Mouse (Mus musculus) adrenal gland, postnatal 10 days (tissue): ENCODE measurements at regions not wholly inside any gene's neighbourhood (a gene's known extent, or its start where the extent isn't known, plus 50 kb on each side); places are given as distances from the start of the nearest gene placed in this dataset.
A peak's percentile ranks its signal among the peaks of the same experiment; 100 is the strongest.

Experiments used
- DNase-seq: peaks from one replicate; pipeline ENCODE4 v3.0.0; 2021; ENCODE audit warnings: mixed read lengths

DNA sequence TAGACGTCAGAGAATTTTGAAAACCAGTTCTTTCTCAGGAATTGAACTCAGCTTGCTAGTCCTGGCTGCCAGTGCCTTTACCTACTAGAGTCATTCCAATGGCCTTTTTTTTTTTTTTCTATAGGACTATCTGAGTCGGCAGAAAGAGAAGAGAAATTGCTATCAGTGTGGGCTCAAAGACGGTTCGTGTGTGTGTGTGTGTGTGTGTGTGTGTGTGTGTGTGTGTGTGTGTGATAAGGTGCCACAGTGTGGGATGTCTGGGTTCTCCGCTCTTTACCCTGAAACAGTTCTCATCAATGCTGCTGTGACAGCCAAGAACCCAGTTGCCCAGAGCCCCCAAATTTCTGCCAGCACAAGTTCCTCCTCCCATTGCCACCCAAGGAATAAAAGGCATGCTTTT is 146.1 kb downstream of the Rybp start:
- no peak for DNase-seq

DNA sequence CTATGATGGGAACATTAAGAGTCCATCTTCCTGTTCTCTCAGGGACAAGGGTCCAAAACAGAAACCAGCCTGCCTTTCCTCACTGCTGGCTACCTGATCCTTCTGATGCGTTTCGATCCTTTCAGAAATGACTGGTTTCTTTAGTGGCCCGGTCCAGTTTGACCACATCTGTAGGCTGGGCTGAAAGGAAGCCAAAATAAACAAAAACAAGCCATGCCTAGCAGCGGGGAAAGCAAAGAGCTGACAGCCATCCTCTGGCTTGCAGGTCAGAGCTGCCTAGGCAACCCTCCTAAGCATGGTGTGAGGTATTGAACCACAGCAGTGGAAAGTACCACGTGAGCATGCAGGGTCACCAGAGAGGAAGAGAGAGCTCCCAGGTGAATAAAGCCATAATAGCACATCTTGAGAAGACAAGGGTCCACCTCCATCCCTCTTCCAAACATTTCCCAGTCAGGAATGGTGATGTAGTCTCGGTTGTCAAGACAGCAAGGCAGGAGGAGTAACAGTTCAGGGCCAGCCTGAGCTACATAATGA is 146.6 kb downstream of the Rybp start:
- DNase-seq = no peak

DNA sequence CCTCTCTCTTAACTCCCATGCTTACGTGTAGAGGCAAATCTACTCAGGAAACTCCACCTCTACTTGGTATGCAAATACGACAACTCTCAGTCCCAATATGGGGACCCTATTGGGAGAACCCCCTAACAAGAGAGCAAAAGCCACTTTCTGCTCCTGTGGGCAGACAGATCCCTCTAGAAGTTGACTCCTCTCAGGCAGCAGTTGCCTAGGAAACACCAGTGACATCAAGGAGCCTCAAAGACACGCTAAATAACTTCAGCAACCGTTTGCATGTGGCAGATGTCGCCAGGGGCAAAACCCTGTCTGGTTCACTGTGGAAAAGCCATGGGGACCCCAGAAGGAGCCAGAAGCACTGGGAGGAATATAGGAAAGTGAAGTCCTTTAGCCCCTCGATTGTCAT is 147.5 kb downstream of the Rybp start:
- no peak for DNase-seq

DNA sequence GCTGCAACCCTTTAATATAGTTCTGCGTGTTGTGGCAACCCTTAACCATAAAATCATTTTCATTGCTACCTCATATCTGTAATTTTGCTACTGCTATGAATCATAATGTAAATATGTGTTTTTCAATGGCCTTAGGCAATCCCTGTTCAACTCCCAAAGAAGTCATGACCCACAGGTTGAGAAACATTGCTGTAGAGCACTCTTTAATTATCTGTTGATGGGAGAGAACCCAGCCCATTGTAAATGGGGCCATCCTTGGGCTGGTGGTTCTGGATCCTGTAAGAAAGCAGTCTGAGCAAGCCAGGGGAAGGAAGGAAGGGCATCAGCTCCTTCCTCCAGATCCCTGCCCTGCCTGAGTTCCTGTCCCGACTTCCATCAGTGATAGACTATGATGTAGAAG is 148.6 kb downstream of the Rybp start:
- no peak for DNase-seq

DNA sequence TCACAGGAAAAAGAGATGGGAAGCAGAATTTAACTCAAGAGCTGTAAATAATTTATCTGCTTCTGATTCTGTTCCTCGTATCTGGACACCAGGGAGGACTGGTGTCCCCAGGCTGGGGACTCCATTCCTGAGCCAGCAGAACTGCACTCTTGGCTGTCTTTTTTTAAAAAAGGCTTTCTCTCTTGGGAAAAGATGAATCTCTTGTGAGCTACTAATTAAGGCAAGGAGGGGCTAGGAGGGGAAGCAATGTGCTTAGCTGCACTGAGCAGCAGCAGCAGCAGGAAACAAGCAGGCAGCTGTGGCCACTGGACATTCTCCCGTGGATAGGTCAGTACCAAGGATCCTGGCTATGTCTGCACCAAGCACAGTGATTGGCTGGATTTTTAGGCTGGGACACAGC is 152.1 kb downstream of the Rybp start:
- no peak for DNase-seq

DNA sequence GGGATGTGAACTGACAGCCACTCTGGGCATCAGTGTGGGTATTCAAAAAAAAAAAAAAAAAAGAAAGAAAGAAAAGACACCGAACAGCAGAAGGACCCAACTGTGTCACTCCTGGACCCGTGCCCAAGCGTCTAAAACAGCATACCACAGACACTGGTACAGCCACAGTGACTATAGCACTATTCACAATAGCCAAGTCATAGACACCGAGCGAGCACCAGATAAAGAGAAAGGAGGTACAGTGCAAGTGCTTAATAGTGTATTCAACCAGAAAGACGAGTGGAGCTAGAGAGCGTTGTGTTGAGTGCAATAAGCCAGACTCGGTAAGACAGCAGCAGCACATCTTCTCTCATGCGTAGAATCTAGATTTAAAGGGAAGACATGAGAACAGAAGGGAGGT is 153.3 kb downstream of the Rybp start:
- no peak for DNase-seq

DNA sequence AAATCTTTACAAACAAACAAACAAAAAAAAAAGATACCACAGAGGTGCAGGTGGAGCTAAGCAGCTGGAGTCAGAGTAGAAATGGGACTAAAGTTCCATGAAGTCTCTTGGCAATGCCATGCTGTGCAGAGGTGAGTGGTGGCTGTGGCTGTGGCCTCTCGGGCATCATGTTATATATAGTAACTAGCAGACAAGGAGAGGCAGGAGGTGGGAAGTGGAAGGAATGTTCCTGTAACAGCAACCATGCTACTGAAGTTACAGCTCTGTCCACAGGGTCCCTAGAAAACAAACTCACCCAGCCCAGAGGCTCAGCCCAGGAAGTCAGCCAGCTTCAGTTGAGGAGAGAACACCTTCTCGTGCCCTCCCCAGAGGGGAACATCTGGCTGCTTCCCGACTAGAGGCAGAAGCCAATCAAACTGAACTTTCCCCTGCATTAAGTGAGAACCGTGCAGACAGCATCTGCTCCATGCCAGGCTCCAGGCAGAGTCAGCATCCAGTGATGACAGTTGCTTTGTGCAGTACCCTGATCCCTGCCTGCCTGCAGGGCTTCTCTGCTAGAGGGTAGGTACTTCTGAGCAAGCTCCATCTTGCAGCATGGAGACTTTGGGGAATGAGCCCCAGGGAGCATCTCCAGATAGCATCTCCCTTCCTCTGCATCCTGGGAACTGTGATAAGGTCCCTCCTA is 154.2 kb downstream of the Rybp start:
- DNase-seq = no peak

DNA sequence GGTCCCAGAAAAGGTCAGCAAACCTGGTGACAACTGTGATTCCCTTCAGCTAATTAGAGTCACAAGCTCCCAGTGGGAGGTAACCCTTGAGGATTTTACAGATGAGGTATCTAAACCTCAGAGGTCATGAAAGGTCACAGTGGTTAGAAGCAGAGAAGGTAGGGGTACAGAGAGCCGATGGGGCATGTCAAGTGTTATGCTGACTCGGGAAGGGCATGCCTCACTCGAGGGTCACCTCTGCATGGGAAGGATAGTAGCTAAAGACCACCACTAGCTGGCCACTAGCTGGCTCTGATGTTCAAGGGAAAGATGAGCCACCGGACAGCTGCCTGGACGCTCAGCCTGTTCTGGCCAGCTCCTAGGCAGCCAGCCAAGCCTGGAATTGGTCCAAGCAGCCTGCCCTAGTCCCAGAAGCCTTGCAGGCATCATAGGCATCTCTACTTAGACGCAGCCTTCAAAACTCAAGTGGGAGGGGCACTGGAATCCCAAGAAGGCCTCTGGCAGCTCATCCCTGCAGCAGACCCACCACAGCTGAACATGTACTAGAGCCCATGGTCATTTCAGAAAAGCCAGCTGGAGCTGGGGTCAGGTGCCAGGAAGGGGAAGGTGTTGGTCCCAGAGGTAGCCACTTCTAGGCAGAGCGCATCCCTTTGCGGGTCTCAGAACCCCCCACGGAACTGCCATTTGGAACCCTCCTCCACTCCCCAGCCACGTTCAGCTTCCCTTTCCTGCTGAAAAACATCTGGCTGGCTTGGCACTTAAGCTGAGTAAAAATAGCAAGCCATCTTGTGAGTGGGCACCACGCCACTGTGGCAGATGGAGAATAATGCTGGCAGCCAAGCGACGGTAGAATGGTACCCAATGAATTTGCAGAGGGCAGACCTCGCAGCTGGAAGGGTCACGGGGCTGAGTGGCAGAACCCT is 159.8 kb downstream of the Rybp start:
- peak; percentile 96 for DNase-seq

DNA sequence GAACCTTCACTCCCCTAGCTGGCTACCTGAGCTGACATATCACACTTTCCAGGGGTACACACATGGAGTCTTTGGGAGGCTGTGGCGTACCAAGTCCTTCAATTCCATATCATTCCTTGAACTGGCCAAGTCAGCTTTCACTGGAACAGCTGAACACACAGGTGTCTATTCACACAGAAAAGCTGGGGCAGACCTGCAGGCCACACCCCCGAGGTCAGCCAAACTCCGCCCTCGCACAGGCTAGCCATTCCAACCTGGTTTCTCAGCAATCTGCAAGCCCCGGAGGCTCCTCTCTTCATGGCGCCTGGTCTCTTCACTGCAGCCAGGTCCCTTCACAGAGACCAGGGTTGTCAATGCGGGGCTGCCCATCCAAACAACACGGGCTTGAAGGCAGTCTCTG is 160.5 kb downstream of the Rybp start:
- DNase-seq = no peak

DNA sequence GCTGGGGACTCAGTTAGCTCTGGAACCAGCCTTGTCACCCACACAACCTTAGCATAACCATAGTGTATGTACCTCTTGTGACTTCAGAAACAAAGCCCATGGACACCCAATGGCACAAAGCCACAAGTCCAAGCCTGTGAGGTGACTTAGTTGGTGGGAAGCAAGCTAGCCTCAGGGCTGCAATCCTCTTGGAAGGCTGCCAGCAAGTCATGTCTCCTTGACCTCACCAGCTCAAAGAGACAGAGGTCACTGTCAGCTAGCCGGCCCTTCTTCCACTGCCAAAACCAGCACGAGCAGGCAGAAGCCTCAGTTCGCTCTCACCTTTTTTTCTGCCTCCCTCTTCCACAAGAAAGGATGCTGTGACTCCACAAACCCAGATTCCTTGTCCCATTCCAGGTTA is 161.0 kb downstream of the Rybp start:
- DNase-seq = peak; percentile 41

DNA sequence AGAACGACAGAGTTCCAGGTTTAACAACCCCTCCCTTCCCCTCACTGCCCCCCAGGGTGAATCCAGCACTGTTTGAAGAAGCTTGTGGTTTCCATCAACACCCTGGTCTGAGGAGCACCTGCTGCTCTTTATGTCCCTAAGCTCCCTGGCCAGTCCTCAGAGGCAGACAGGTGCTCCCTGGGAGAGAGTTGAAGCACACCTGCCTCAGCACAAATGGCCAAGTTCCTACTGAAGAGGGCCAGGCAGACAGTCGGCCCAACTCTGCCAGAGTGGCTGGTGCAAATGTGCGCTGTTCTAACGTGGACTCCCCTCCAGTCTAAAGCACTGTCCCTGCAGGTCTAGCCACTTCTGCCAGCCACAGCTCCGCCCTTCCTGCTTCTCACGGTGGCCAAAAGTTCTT is 166.0 kb downstream of the Rybp start:
- no peak for DNase-seq

DNA sequence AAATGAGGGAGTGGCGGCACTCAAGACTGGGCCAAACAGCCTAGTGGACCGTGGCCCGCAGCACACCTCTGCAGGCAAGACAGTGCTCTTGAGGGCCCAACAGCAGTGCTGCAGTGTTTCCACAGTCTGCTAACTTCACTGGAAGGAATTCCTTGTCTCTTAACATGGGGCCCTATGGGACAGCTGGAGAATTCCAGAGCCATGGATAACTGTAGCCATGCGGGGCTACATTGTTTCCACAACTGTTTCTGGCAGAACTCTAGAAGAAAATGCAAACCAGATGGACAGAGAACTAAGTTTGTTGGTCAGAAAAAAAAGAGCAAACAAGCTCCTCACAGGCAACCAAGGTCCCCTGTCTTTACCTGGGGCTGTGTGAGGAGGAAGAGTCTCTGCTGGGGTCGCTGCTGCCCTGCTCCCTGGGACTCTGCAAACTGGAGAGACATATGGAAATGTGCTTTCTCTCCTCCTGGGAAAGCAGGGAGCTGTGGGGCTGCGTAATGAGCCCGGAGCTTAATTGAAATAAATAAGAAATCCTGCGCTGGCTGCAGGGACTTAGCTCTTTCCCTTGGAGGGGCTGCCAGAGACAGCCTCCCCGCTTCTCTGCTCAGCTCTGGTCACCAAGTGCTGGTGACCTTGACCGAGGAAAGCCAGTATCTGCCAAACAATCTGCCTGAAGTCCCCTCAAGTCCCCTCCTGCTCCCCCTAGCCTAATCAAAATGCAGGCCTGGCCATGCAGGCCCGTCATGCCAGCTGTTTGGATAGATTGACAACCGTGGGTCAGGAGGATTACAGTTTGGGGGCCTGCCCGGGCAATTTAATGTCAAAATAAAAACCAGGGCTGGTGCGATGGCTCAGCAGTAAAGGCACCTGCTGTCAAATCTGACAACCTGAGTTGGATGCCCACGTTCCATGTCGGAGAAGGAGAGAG is 167.0 kb downstream of the Rybp start:
- no peak for DNase-seq

DNA sequence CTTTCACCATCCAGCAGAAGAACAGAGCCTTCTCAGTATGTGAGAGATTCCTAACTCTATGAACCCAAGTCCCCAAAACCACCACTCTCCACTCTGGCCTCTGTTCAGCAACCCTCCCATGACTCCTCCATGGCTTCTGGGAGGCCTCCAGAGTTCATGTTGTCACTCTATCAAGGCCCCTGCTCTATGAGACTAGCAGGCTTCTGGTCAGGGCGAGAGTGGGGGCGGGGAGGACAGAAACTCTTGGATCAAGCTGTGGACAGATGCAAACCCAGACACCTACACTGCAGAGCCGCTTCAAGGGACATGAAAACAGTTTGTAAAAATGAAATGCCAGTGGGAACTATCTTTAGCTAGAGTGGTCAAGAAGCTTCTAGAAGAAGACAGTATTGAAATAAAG is 170.2 kb downstream of the Rybp start:
- no peak for DNase-seq

DNA sequence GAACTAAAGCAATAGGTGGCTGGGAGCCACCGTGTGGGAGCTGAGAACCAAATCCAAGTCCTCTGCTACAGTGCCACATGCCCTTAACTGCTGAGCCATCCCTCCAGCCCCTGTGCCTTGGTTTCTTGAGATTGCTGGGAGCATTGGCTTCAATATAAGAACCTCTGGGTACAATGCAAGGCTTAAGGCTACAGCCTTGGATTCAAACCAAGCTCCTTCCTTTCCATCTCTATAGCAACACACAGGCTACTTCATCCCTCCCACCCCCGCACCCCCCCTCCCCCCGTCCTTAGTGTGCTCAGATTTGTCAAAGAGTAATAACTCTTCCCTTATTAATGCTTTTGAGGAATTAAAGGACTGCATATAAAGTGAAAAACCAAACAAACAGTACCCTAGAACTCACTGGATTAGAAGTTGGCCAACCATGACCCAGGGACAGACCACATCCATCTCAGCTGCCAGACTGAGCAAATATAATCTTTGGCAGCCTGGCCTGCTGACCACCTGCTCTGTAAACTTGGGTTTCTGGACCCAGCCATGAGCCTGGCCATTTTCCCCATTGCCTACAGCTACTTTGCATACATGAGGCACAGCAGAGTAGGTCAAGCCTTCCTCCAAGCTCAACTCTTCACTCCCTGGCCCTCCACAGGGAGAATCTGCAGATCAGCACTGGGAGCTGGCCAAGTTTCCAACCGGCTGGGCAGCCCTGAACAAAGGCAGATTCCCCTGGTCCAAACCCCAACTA is 173.7 kb downstream of the Rybp start:
- DNase-seq = no peak

DNA sequence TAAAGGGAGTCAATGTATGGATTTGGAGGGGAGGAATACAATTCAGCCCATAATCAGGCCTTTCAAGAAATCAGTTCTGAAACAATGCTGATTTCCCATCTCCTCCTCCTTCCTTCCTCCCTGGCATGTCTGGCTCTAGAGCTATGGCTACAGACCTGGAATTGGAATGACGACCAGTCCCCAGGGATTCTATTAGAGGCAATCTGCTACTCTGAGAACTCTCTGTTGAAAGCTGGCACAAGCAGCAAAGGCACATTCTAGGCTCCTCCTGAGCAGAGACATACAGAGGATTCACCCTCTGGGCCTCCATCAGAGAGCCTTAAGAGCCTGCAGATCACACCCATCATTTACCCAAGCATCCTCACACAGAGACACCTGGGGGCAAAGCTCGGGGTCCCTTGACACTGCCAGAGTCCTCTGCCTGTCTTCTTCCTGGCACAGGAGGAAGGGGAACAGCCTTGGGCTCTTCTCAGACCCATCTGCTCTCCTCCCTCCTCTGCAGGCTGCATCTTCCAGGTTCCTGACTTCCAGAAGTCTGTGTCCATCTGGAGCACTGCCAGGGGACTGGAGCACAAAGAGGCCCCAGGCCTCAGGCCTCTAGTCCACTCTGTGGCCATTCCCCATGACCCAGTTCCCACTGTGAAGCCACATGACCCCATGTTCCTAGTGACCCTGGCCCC is 176.2 kb downstream of the Rybp start:
- DNase-seq = peak; percentile 24

DNA sequence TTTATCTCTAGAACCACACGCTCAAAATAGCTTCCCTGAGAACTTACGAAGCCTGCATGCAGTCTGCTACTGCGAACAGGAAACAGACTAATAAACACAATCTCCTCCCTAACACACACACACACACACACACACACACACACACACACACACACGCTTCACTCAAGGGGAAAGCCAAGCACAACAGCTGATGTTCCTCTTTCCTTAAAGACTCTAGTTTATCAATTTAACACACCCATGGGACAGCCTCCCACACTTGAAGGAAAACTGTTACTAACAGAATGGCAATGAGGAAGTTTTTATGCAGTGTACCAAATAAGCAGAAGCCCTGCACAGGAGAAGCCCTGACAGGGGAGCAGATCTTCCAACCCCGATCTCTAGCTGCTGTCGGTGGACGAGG is 177.3 kb downstream of the Rybp start:
- peak; percentile 24 for DNase-seq

DNA sequence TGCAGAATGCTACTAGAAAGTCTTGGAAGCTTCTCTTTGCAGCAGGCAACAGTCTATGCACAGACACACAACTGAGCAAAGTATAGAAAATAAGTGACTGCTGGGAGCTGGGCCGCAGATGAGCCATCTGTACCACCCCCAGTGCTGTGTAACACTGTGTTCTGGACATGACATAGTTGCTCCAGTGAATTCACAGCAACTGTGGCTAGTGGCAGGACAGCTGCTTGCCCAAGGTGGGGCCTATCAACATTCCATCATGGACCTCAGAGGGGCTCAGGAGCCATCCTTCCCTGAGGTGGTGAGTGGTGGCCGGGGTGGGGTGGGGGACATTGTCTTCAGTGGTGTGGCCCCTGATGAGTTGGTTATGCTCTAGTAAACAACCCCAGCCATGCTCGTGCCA is 177.9 kb downstream of the Rybp start:
- no peak for DNase-seq

DNA sequence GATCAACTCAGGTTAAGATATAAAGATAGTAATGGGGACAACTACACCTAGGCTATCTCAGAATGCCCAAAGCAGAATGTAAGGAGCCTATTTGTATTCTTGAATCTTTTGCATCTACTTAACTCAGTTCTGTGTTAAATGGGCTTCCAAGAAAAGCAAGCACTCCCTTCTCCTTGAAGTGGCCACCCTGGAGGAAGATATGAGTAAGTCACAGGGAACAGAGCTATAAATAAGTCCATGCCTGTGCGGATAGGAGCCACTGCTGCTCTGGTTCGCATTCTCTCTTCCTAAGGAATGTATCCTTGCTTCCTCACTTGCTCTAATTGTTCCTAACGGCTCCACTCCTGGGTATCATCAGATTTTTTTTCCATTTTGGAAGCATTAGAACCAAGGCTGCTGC is 179.8 kb downstream of the Rybp start:
- DNase-seq = no peak

DNA sequence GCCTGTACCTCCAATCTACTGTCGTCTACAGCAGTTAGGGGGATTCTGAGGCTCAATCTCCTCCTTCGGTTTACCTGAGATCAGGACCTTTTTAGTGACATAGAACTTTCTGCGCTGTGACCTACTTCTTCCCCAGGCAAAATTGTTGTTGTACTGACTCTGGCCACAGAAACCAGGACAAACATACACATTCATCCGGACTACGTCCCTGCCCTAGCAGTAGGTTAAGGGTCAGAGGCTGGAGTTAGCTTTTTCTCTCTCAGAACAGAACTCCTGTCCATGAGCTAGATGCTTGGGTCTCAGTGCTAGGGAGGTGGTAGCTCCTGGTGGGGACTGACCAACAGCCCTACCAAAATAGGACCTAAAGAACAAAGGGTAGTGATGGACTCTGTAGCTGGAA is 180.2 kb downstream of the Rybp start:
- DNase-seq = no peak

DNA sequence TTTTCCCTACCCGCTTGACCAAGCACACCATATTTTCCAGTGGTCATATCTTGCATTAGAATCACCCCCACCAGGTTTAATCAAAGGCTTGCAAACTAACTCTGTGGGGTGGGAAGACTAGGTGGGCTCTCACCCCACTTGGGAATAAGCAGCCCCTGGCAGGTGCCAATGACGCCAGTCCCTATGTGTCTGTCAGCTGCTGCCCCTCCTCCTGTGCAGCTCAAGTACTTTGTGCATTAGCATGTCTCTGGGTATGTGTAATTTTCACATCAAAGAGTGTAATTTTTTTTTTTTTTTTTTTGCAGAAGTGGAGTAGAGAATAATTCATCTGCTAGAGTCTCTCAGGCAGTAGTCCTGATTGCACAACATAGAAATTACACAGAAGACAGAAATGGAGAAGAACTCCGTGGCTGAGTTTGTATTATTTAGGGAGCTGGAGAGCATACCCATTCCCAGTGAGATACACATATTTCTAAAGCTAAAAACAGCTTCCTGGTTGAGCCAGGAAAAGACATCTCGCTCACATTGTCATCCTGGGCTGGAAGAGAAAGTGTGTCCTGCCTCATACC is 186.6 kb downstream of the Rybp start:
- DNase-seq = no peak
